In the genomic region with DNA sequence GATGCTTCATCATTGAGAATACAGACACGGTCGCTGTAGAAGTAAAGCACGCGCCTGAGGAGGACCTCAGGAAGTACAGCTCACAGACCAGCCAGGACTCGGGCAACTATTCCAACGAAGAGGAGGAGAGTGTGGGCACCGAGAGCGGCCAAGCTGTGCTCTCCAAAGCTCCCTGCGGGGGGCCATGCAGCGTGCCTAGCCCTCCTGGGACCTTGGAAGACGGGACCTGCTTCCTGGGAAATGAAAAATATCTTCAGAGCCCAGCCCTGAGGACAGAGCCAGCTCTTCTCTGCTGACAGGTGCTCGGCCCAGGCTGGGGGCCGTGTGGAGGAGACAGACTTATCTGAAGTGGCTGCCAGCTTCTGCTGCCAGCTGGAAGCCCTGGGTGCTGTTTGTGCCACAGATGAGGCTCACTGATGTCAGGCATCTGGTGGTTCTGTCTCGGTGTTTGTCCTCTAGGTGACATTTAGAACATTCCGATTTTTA, we compare ENCODE assay signal across 10 mouse cellular contexts. TPM values are rescaled to one million over a fixed set of nuclear protein-coding genes. Genes with fewer than 3 reads are reported as not detected.
DNase-seq lines count a peak whose midpoint lies in the region; TF ChIP-seq lines count a peak whose summit lies in the region.
"Had no signal": no experiment of that assay in that cellular context is flagged by ENCODE, and none has a peak within 500 bp of the region (broad histone marks: within the 10 kb centered on the region; RNA-seq: fewer than 3 reads in every experiment).

No protein-coding gene starts in this region.

- 92% methylated on average over 15 of the region's 15 CpGs for WGBS in limb, embryonic 10.5 days

- no peak overlapping the region for H3K27ac ChIP-seq in limb, embryonic 10.5 days
- H3K27ac ChIP-seq: liver, embryonic 13.5 days had no signal

- H3K4me3 ChIP-seq in limb, embryonic 10.5 days = no peak overlapping the region
- H3K4me3 ChIP-seq: liver, embryonic 13.5 days had no signal

- TF ChIP-seq POLR2A in brain, embryonic 14.5 days (IDR thresholded peaks at IDR 0.05; ENCODE audit: borderline replicate concordance, extremely low read depth, insufficient read depth, insufficient read length, poor library complexity, severe bottlenecking) = no peak

- DNase-seq in heart, adult 18-20 months = peak; percentile 57 to 59
- DNase-seq in heart, postnatal 25 days (ENCODE audit: low spot score) = no peak
- peak; percentile 40 for DNase-seq in brain, embryonic 14.5 days (ENCODE audit: low read depth)
- peak; percentile 76 for DNase-seq in cerebellum, adult 9-11 months
- DNase-seq in heart, postnatal 14 days = peak; percentile 35 to 54
- no peak for DNase-seq in thymus, postnatal 25 days
- no peak for DNase-seq in limb, embryonic 10.5 days (ENCODE audit: low spot score)
- no peak for DNase-seq in urinary bladder, postnatal 4 days (ENCODE audit: low spot score in 2 of 2)
- DNase-seq: liver, embryonic 13.5 days; lung, postnatal 4 days had no signal

- TF ChIP-seq CTCF in brain, embryonic 14.5 days (IDR thresholded peaks at IDR 0.05; ENCODE audit: borderline replicate concordance, extremely low read depth, insufficient read depth, insufficient read length) = no peak

- intact Hi-C loops in heart, postnatal 25 days (cut with DNase I) = no loop called here
- intact Hi-C loops in heart, postnatal 14 days (cut with DNase I) = no loop called here

- H3K27me3 ChIP-seq in limb, embryonic 10.5 days (ENCODE audit: low read depth, poor library complexity, severe bottlenecking) = no peaks in the 10 kb centered on the region
- H3K27me3 ChIP-seq: liver, embryonic 13.5 days had no signal

- no peaks in the 10 kb centered on the region for H3K9me3 ChIP-seq in limb, embryonic 10.5 days (replicated peaks)
- H3K9me3 ChIP-seq: liver, embryonic 13.5 days had no signal

- no peaks in the 10 kb centered on the region for H3K4me1 ChIP-seq in limb, embryonic 10.5 days

- H3K36me3 ChIP-seq in limb, embryonic 10.5 days = peaks cover 71% of the 10 kb centered on the region

RNA-seq across cellular contexts. Expression of a gene that starts 20.1 kb away (rescaled TPM):
- total RNA-seq in heart, adult 18-20 months (2021) = 10 to 100 TPM; 19.0 to 23.1 TPM
- 10 to 100 TPM; 30.5 to 39.7 TPM for total RNA-seq in heart, postnatal 25 days (2021)
- 43.7 and 54.3 TPM in 2 replicates for polyA plus RNA-seq in brain, embryonic 14.5 days (2012; rRNA removed)
- total RNA-seq in heart, postnatal 14 days (2021) = 10 to 100 TPM; 36.6 to 42.0 TPM
- 53.8 and 61.4 TPM in 2 replicates for polyA plus RNA-seq in limb, embryonic 10.5 days (2016; fragmentation: Nextera tagmentation; extraction: Ambion mirVana)

RNA-seq across cellular contexts. Expression of a gene that starts 41.7 kb away (rescaled TPM):
- 100 to 1,000 TPM; 121 to 129 TPM for total RNA-seq in heart, adult 18-20 months (2021)
- 100 to 1,000 TPM; 153 to 157 TPM for total RNA-seq in heart, postnatal 25 days (2021)
- 34.8 and 43.1 TPM in 2 replicates for polyA plus RNA-seq in brain, embryonic 14.5 days (2012; rRNA removed)
- 100 to 1,000 TPM; 125 to 142 TPM for total RNA-seq in heart, postnatal 14 days (2021)
- polyA plus RNA-seq in limb, embryonic 10.5 days (2016; fragmentation: Nextera tagmentation; extraction: Ambion mirVana) = 24.1 and 32.9 TPM in 2 replicates

Comparison
In these comparisons a context has a peak if more than half of its experiments do, and no peak if none do; other contexts are left out.
1. DNase-seq: peak in heart, adult 18-20 months (2 of 2), brain, embryonic 14.5 days (single experiment), cerebellum, adult 9-11 months (single experiment) and heart, postnatal 14 days (2 of 2); none in heart, postnatal 25 days (single experiment), thymus, postnatal 25 days (single experiment), limb, embryonic 10.5 days (single experiment) and urinary bladder, postnatal 4 days (0 of 2).